Mouse (Mus musculus): Measurements from ENCODE around the gene Olfr1564. TPM values are rescaled to one million over a fixed set of nuclear protein-coding genes. Genes with fewer than 3 reads are reported as not detected.

Gene Olfr1564
- polyA plus RNA-seq (2012; rRNA removed; ENCODE audit: low replicate concordance) = 0.26 TPM in 1 of 2 replicates, not detected in the other

DNA sequence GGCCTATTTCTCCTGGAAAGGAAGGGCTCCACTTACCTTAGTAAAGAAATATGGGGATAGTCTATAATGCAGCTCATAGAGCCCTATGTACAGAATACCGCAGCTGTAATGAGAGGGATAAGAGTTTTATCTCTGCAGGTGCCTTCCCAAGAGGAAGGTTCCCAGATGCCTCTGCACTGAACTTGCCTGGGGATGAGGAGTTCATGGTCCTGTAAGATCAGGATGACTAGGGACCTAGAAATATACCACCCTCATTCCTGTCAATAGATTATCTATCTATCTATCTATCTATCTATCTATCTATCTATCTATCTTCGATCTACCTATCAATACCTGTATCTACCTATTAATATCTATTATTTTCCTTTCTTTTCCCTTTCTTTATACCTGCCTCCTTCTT, at the start of gene Olfr1564:
TSS of gene Olfr1564 (minus strand) at position 101 of the 400 bp plus-strand sequence.

DNA sequence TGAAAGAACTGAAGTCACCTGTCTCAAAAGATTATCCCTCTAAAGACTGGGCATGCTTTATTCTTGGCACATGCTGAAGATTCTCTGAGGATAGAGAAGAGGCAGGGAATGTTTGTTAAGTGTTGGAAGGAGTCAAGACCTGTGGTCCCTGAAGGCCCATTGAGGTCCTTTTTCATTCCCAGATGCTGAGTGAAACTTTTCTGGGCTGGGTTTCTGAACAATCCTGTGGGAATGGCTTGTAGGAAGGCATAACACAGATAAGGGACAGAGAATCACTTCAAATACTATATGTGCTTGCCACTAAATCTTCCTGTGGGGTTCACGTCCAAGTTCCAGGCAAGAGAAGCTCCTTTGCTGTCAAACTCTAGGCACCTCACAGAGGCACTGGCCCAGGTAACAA, 42.9 kb upstream of the Olfr1564 start, which contains the start of gene Olfr63:
TSS of gene Olfr63 (plus strand) at position 301 of the 400 bp plus-strand sequence.

DNA sequence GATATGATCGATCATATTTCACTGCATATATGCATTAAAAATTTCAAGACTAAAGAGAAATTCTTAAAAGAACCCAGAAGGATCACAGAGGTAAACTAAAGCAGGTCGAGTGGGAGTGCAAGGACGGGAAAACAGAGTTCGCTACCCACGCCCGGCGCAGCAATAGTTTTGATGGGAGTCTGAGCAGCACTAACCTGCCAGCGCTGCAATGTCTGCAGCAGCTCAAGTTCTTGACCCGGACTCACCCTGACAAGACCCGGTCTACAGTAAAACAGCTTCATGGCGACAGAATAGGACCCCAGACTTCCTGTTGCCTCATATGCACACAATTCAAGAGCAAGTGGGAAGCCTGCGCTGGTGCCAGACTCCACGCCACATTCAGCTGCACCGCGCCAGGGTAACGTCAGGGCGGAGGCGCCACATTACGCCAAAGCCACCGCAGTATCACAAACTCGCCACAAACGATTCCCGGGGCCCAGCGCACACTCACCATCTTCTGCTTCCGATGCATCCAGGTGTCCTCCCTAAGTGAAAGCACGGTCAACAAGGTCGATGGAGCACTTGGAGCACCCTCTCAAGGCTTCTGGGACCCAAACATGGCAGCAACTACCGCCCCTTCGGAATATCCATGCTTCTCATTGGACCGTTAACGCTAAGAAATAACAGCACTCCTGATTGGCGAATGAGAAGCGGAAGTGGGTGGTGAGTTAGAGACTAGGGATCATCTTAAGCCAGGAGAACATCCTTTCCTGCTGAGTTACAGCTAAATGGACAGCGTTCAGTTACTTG, 33.2 kb upstream of the Olfr1564 start, which contains the start of gene Zfp955a:
TSS of gene Zfp955a (minus strand) at position 616 of the 789 bp plus-strand sequence.

DNA sequence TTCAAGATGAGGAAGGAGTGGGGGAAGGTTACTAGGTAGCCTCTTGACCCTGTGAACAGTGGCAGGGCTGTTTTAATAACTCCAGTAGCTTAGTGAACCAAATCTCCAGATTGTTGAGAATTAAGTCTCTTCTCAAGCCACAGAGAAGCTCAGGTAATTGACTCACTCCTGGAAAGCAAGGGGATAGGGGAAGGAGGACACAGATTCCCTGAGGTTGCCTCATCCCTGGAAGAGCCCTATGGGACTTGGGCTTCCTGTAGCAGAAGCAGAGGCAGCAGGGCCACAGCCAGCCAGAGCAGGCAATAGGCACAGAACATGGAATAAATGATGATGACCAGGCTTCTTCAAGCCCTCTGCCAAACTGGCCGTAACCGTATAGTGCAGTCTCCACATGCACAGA, 30.5 kb downstream of the Olfr1564 start, which contains the start of gene Olfr239:
TSS of gene Olfr239 (plus strand) at position 301 of the 400 bp plus-strand sequence.

DNA sequence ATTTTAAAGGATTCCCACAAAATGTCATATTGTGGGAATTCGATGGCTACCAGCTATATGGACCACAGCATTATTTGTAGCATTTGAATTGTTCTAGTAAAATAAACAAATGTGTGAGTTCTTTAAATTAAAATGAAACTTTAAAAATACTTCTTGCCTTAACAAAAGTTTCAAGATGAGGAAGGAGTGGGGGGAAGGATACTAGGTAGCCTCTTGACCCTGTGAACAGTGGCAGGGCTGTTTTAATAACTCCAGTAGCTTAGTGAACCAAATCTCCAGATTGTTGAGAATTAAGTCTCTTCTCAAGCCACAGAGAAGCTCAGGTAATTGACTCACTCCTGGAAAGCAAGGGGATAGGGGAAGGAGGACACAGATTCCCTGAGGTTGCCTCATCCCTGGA, 53.3 kb downstream of the Olfr1564 start, which contains the start of gene Olfr55:
TSS of gene Olfr55 (plus strand) at position 301 of the 400 bp plus-strand sequence.

Other genes with a start within 250 kb of the Olfr1564 start
- 4.5 and 5.3 TPM in 2 replicates for gene Zfp952, start 228.6 kb downstream of the Olfr1564 start, polyA plus RNA-seq (2012; rRNA removed; ENCODE audit: low replicate concordance)
- gene Zfp763, start 188.3 kb downstream of the Olfr1564 start, polyA plus RNA-seq (2012; rRNA removed; ENCODE audit: low replicate concordance) = 1.3 and 1.8 TPM in 2 replicates
- not detected in 2 replicates for gene 4921501E09Rik, start 153.6 kb downstream of the Olfr1564 start, polyA plus RNA-seq (2012; rRNA removed; ENCODE audit: low replicate concordance)
- gene Zfp563, start 132.4 kb downstream of the Olfr1564 start, polyA plus RNA-seq (2012; rRNA removed; ENCODE audit: low replicate concordance) = 1.2 and 2.5 TPM in 2 replicates
- not detected in 2 replicates for gene Morc2b, start 82.0 kb downstream of the Olfr1564 start, polyA plus RNA-seq (2012; rRNA removed; ENCODE audit: low replicate concordance)
- gene Olfr55, start 53.2 kb downstream of the Olfr1564 start, polyA plus RNA-seq (2012; rRNA removed; ENCODE audit: low replicate concordance) = not detected in 2 replicates
- not detected in 2 replicates for gene Olfr239, start 30.4 kb downstream of the Olfr1564 start, polyA plus RNA-seq (2012; rRNA removed; ENCODE audit: low replicate concordance)
- gene Zfp955a, start 33.5 kb upstream of the Olfr1564 start, polyA plus RNA-seq (2012; rRNA removed; ENCODE audit: low replicate concordance) = 1.1 and 1.9 TPM in 2 replicates
- not detected in 2 replicates for gene Olfr63, start 43.0 kb upstream of the Olfr1564 start, polyA plus RNA-seq (2012; rRNA removed; ENCODE audit: low replicate concordance)
- gene Zfp955b, start 67.9 kb upstream of the Olfr1564 start, polyA plus RNA-seq (2012; rRNA removed; ENCODE audit: low replicate concordance) = 1.8 and 2.9 TPM in 2 replicates
- gene Zfp81, start 137.2 kb upstream of the Olfr1564 start, polyA plus RNA-seq (2012; rRNA removed; ENCODE audit: low replicate concordance) = 1.1 and 2.9 TPM in 2 replicates
- gene Zfp101, start 173.0 kb upstream of the Olfr1564 start, polyA plus RNA-seq (2012; rRNA removed; ENCODE audit: low replicate concordance) = 1.8 and 2.9 TPM in 2 replicates
- gene Actl9, start 211.2 kb upstream of the Olfr1564 start, polyA plus RNA-seq (2012; rRNA removed; ENCODE audit: low replicate concordance) = 0.39 and 0.52 TPM in 2 replicates

All from subcutaneous adipose tissue, adult 2 months (tissue).